Mouse (Mus musculus): ENCODE results near the gene Car2.

The Car2 gene

GRCm38 (mm10) chr3:14886102-14887098, at the start of gene Car2:
Car2 (plus strand) TSS chr3:14886273.
- DNase-seq = peak; percentile 57

- DNase-seq = no peak
Observed at GRCm38 (mm10) chr3:14838936-14839335, 47.1 kb upstream of the Car2 start.

- no peak for DNase-seq
Observed at GRCm38 (mm10) chr3:14839466-14840118, 46.5 kb upstream of the Car2 start.

GRCm38 (mm10) chr3:14848587-14849254, 37.4 kb upstream of the Car2 start:
- DNase-seq = no peak

GRCm38 (mm10) chr3:14853966-14854365, 32.1 kb upstream of the Car2 start:
- DNase-seq = no peak

GRCm38 (mm10) chr3:14854446-14854845, 31.6 kb upstream of the Car2 start:
- DNase-seq = no peak

GRCm38 (mm10) chr3:14857874-14858273, 28.2 kb upstream of the Car2 start:
- DNase-seq = no peak

- no peak for DNase-seq
Observed at GRCm38 (mm10) chr3:14860291-14860690, 25.8 kb upstream of the Car2 start.

- DNase-seq = no peak
Observed at GRCm38 (mm10) chr3:14861165-14861564, 24.9 kb upstream of the Car2 start.

- DNase-seq = no peak
Observed at GRCm38 (mm10) chr3:14861787-14862186, 24.3 kb upstream of the Car2 start.

- DNase-seq = no peak
Observed at GRCm38 (mm10) chr3:14862654-14863021, 23.4 kb upstream of the Car2 start.

GRCm38 (mm10) chr3:14863022-14863711, 22.9 kb upstream of the Car2 start, which contains the start of gene Car3:
Car3 (plus strand) TSS chr3:14863512.
- no peak for DNase-seq

DNA sequence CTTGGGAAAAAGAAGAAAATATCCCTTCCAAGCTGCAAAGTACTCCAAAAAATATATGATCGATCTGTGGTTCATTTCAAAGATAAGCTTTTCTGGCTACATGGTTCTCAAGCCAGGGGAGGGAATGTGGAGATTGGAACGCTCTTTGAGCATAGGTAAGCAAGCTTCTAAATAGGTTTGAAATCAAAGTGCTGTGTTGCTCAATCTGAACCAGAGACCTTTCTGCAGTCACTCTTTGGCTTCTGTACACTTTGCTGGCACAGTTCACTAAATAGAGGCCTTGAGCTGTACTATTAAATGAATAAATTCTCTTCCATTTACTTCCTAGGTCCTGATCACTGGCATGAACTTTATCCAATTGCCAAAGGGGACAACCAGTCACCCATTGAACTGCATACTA, 22.2 kb upstream of the Car2 start:
- DNase-seq = no peak

DNA sequence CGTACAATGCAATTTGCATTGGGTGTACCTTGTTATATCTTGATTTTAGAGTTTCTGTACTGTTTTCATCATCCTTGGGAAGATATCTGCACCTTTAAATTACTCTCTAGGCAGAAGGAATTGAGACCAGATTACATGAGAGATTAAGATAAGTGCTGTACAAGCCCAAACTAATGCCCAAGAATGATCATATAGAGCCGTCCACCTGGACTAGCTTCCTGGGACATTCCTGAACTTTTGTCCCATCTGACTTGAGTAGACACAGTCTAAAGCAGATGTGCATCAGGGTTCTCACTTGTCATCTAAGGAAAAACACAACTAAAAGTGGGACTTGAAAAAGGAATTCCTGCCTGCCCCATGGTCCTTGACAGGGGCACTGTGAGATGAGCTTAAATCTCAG, 20.1 kb upstream of the Car2 start:
- DNase-seq = no peak

GRCm38 (mm10) chr3:14869779-14870178, 16.3 kb upstream of the Car2 start:
- peak; percentile 45 for DNase-seq

GRCm38 (mm10) chr3:14870528-14870927, 15.5 kb upstream of the Car2 start:
- no peak for DNase-seq

GRCm38 (mm10) chr3:14871386-14871785, 14.7 kb upstream of the Car2 start:
- DNase-seq = no peak

- no peak for DNase-seq
Observed at GRCm38 (mm10) chr3:14874402-14875040, 11.6 kb upstream of the Car2 start.

DNA sequence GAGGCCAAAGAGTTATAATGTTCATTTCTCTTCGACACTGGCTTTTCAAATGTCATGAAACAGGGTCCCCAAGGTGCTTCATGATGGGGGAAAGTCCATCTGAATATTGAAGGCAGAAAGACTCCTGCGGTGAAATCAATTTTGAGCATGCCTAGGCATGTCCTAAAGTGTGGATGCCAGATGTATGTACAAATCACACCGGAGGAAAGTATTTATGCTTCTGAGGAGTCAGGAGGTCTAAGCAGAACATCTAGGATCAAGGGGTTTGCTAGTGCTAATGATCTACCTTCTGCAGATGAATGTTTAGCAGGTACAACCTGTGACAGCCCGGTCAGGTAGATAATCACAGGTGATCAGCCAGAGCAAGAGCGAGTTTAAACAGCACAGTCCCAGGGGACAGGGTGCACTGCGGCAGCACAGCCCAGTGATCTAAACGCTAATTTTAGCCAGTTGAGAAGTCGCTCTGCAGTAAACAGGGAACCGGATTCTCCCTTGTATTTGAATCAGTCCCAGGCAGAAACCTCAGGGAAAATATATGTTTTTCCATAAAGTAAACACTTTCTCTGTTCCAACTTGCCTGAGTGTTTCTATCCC, 9.7 kb upstream of the Car2 start:
- DNase-seq = no peak

- no peak for DNase-seq
Observed at GRCm38 (mm10) chr3:14877251-14877909, 8.7 kb upstream of the Car2 start.

DNA sequence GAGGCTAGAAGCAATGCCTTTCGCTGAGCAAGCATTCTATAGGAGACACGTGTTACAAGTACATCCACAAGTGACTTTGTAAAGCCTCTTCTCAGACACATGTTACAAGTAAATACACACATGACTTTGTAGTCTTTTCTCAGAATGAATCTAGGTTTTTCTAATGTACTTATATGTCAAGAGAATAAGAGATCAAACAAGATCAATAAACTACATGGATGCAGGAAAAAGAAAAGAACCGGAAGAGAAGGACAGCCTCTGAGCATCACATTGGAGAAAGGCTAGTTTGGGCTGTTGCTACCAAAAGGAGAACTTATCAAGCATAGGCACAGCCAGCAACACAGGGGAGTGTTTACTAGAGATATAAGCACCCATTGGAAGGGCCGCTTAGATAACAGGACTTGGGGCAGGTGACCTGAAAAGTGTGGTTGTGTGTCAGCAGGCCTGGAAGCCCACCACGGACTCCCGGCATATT, 7.3 kb upstream of the Car2 start:
- no peak for DNase-seq

Measured in layer of hippocampus, adult 9-11 months (tissue).